Mouse (Mus musculus) heart, postnatal 25 days (tissue): ENCODE measurements around the gene 4933424G06Rik. TPM values are rescaled to one million over a fixed set of nuclear protein-coding genes. Genes with fewer than 3 reads are reported as not detected.
A peak's percentile ranks its signal among the peaks of the same experiment; 100 is the strongest.

Experiments
- DNase-seq: peaks from one replicate; pipeline ENCODE4 v3.0.0; 2022; ENCODE audit warnings: low spot score
- intact Hi-C: fragments of 180-260 bp; cut with DNase I; formaldehyde crosslinking; loops from one replicate; pipeline ENCODE4 v1.15.1; 2025
- total RNA-seq, 2 experiments: library from RNA; stranded (reverse); gene quantifications; 2 replicates each; pipeline ENCODE4 v1.2.3; 2021

The 4933424G06Rik gene
- total RNA-seq, 2 experiments from 2014 or later = not detected

- intact Hi-C loops = loop anchor here (10.0 kb wide), 1 partner anchor 343 kb away; the partner anchor contains the start of gene Kansl3
- no peak for DNase-seq
Observed at GRCm38 (mm10) chr1:36707797-36708196, 2.2 kb upstream of the 4933424G06Rik start.

- intact Hi-C loops = loop anchor here (1.0 to 10.0 kb wide), 2 partner anchors 16 to 344 kb away; partner anchors contain the start of gene Kansl3
- no peak for DNase-seq
Observed at GRCm38 (mm10) chr1:36708626-36709025, 1.3 kb upstream of the 4933424G06Rik start.

- intact Hi-C loops = loop anchor here (1.0 to 10.0 kb wide), 2 partner anchors 17 to 344 kb away; partner anchors contain the start of gene Kansl3
- DNase-seq = no peak
Observed at GRCm38 (mm10) chr1:36709055-36709853, 695 bp upstream of the 4933424G06Rik start.

GRCm38 (mm10) chr1:36711104-36711503, 1.2 kb downstream of the 4933424G06Rik start:
- intact Hi-C loops = no loop called here
- no peak for DNase-seq

GRCm38 (mm10) chr1:36714311-36714710, 4.4 kb downstream of the 4933424G06Rik start, which contains the start of gene Actr1b:
Gene Actr1b, minus strand, starts transcription at chr1:36714422.
- intact Hi-C loops = no loop called here
- no peak for DNase-seq

GRCm38 (mm10) chr1:36718786-36719185, 8.8 kb downstream of the 4933424G06Rik start:
- DNase-seq = no peak
- intact Hi-C loops = no loop called here

GRCm38 (mm10) chr1:36723146-36724056, 13.5 kb downstream of the 4933424G06Rik start:
- intact Hi-C loops = no loop called here
- DNase-seq = no peak

- no peak for DNase-seq
- intact Hi-C loops = no loop called here
Observed at GRCm38 (mm10) chr1:36724057-36724431, 14.1 kb downstream of the 4933424G06Rik start.

GRCm38 (mm10) chr1:36737300-36737699, 27.4 kb downstream of the 4933424G06Rik start:
- peak; percentile 12 for DNase-seq
- intact Hi-C loops = loop anchor here (1.0 to 5.0 kb wide), 2 partner anchors 513 to 900 kb away; no protein-coding TSS in a partner anchor

- intact Hi-C loops = loop anchor here (5.0 kb wide), 1 partner anchor 898 kb away; no protein-coding TSS in a partner anchor
- DNase-seq = no peak
Observed at GRCm38 (mm10) chr1:36739231-36739630, 29.3 kb downstream of the 4933424G06Rik start.

GRCm38 (mm10) chr1:36743046-36743445, 33.1 kb downstream of the 4933424G06Rik start:
- no peak for DNase-seq
- intact Hi-C loops = no loop called here

GRCm38 (mm10) chr1:36744268-36744944, 34.5 kb downstream of the 4933424G06Rik start:
- intact Hi-C loops = no loop called here
- no peak for DNase-seq

- intact Hi-C loops = no loop called here
- DNase-seq = no peak
Observed at GRCm38 (mm10) chr1:36745661-36746060, 35.7 kb downstream of the 4933424G06Rik start.

GRCm38 (mm10) chr1:36746452-36746851, 36.5 kb downstream of the 4933424G06Rik start:
- intact Hi-C loops = no loop called here

GRCm38 (mm10) chr1:36753932-36754675, 44.2 kb downstream of the 4933424G06Rik start:
- intact Hi-C loops = no loop called here
- no peak for DNase-seq

More at GRCm38 (mm10) chr1:36746452-36746851, 36.5 kb downstream of the 4933424G06Rik start:
- no peak for DNase-seq

GRCm38 (mm10) chr1:36758553-36758952, 48.6 kb downstream of the 4933424G06Rik start:
- DNase-seq = no peak
- intact Hi-C loops = no loop called here

- intact Hi-C loops = no loop called here
- DNase-seq = no peak
Observed at GRCm38 (mm10) chr1:36759076-36759475, 49.1 kb downstream of the 4933424G06Rik start.

- intact Hi-C loops = no loop called here
- DNase-seq = no peak
Observed at GRCm38 (mm10) chr1:36760401-36760800, 50.5 kb downstream of the 4933424G06Rik start.

GRCm38 (mm10) chr1:36761061-36761460, 51.1 kb downstream of the 4933424G06Rik start:
- intact Hi-C loops = no loop called here
- DNase-seq = no peak
